Mouse (Mus musculus): Measurements from ENCODE around the gene Cadps2.

The Cadps2 gene

DNA sequence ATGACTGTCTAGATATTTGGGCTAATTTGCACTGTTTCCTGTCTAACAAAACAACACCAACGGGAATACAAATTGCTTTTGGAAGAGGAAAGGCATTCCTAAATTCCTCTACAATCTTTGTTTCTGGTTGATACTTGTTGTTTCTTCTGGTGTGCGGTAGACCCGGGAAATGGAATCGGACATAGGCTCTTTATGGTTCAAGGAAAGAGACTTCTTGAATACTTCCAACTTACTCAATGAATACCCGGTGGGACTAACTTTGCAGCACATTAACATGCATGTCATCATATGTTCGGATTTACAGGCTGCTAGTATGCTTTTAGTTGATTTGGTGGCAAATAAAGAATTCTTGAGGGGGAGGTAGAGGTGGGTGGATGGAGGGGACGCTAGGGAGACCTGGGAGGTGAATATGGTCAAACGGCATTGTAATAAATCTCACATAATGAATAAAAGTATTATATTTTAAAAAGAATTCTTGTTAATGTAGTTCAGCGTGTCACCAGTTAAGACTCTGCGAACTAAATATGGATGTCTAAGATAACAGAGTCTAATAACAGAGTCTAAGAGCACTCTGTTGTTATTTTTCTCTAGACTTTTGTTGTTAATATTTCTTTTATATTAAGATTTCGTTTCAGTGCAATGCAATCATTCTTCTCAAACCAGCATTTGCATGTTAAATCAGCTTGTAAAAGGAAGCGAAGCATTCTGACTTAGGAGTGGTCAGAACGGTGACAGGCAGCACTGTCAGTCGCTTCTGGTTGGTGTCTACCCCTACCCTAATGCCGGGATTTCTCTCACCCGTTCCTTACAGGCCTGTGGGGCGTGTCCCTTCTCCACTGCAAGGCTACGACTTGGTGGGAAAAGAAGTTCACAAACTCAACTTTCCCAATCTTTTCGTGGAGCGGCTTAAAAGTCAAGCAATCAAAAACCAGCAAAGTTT, 586.8 kb downstream of the Cadps2 start:
- DNase-seq (ENCODE audit: low spot score): no peak

GRCm38 (mm10) chr6:23251431-23251830, 587.8 kb downstream of the Cadps2 start:
- DNase-seq (ENCODE audit: low spot score): no peak

GRCm38 (mm10) chr6:23250288-23250955, 588.8 kb downstream of the Cadps2 start:
- DNase-seq (ENCODE audit: low spot score): no peak

DNA sequence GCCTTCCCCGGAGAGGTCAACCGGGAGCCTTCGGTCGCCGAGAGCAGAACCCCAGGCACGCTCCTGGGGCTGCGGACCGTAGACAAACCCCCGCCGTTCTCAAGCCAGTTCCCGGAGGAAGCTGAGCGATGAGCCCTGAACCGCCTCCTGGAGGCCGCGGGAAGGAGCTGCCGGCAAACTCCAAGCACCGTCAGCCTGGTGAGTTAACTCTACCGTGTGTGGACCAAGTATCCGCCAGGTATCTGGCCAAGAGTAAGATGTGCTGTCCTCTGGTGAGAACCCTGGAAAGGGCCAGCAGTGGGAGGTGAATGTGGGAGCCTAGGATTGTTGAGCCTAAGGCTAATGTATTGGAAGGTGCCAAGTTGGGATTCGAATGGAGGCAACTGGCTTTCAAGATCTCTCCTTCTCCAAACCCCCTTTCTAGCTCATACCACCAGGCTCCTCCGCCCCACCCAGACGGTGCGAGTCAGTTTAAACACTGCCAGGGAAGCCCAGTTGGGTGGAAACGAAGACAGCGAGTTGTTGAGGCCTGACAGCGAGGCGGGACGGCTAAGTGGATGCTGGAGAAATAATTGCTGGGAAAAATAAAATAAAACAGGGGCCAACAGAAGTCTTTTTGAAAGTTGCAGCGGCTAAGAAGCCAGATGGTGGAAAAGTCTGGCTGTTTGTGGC, 589.5 kb downstream of the Cadps2 start:
- no peak for DNase-seq (ENCODE audit: low spot score)

- DNase-seq (ENCODE audit: low spot score): no peak
These were observed 590.2 kb downstream of the Cadps2 start for GRCm38 (mm10) chr6:23249053-23249401.

- DNase-seq (ENCODE audit: low spot score): no peak
These were observed 590.7 kb downstream of the Cadps2 start, which contains the start of gene Fezf1 for GRCm38 (mm10) chr6:23248313-23249052. TSS of gene Fezf1 (minus strand) at chr6:23248362.

DNA sequence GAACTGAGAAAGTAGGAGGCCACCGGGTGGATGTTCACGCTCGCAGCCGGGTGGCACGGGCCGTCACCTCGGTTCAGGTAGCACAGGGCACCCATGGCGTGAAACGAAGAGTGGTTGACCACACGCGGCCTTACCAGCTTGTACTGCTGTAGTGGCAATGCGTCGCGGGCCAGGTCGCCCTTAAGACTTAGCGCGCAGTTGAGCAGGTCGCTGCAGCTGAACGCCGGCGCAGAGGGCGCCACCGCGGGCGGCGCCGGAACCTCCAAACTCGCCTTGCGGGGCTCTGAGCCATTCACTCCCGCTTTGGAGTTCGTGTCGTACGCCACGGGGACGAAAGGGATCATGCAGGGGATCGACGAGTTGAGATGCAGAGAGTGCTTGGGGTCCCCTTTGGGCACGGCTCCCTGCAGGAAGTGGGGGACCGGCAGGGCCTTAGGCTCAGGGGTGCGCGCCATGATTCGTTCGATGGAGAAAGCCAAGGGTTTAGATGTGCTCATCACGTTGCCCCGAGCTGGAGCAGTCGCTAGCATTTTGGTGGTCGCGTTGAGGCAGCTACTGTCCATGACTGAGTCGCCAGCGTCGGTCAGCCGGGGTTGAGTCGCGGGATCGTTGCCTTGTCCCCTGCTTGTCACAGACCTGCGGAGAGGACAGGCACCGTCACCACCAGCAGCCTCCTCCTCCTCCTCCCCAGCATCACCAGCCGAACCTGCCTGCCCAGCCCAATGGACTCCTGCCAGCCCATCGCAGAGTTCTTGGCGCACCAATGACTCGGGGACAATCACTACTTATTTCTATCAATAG, 591.5 kb downstream of the Cadps2 start:
- no peak for DNase-seq (ENCODE audit: low spot score)

DNA sequence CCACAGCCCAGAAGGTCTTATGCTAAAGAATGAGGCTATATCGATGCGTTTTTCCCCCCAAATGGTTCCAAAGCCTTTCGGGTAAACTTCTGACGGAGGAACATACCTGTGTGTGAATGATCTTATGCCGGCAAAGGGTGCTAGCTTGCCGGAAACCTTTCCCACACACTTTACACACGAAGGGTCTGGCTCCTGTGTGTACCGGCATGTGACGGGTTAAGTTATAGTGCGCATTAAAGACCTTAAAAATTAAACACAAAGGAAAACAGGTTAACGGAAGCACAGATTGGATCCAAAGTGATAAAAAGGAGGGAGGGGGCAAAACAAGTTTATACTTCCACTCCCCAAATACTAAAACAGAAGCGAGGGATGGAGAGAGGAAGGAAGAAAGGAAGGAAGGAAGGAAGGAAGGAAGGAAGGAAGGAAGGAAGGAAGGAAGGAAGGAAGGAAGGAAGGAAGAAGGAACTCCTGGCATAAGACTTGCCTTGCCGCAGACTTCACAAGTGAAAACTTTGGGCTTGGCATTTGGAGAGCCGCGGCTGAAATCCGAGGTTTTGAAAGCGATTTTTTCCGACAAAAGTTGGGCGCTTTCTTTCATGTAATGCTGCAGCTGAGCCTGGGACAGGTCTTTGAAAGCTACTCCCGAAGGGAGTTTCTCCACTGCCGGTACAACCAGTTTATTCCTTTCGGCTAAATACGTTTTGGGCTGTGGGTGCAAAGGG, 592.3 kb downstream of the Cadps2 start:
- no peak for DNase-seq (ENCODE audit: low spot score)

DNA sequence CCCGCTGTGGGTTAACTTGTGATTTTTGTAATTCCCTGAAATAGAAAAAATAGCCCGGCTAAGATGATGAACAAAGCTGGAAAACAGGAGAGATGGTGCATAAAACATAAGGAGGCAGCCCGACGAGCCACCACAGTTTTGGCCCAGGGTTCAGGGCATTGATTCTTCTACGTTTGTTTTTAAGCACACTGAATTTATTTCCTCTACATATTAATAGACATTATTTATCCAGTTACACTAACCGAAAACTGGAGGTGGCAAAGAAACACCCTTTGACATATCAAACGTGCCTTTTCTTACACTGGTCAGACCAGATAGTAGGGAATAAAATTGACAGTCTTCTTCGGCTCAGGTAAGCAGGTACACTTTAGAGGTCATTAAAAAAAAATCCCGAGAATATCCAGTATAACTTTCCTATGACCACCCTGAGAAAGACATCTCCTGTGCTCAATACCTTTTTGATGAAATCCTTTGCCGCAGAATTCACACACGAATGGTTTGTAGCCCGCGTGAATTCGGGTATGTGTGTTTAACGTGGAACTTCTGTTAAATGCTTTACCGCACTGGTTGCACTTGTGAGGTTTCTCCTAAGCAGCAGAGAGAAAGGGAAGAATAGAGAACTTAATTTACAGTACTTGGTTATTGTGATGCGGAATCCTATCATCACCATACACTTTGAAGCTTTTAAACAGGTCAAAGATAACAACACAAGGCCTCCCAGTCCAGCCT, 593.0 kb downstream of the Cadps2 start:
- DNase-seq (ENCODE audit: low spot score): no peak

GRCm38 (mm10) chr6:23245545-23246011, 593.6 kb downstream of the Cadps2 start:
- no peak for DNase-seq (ENCODE audit: low spot score)

DNA sequence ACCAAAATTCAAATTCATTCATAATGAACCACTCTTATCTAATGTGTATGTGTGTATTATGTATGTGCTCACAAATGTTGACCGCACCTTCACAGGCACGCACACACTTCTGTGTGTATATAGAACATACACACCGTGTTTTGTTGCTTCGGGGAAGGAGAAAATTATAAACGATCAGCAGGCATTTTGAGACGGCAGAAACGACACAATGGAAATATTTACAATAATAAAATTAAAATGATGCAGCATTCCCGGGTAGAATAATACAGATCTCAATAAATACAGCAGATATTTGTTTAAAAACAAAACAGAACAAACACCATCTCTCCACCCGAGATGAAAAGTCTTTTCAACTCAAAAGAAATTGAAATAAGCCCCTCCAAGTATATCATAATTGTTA, 594.1 kb downstream of the Cadps2 start:
- no peak for DNase-seq (ENCODE audit: low spot score)

DNA sequence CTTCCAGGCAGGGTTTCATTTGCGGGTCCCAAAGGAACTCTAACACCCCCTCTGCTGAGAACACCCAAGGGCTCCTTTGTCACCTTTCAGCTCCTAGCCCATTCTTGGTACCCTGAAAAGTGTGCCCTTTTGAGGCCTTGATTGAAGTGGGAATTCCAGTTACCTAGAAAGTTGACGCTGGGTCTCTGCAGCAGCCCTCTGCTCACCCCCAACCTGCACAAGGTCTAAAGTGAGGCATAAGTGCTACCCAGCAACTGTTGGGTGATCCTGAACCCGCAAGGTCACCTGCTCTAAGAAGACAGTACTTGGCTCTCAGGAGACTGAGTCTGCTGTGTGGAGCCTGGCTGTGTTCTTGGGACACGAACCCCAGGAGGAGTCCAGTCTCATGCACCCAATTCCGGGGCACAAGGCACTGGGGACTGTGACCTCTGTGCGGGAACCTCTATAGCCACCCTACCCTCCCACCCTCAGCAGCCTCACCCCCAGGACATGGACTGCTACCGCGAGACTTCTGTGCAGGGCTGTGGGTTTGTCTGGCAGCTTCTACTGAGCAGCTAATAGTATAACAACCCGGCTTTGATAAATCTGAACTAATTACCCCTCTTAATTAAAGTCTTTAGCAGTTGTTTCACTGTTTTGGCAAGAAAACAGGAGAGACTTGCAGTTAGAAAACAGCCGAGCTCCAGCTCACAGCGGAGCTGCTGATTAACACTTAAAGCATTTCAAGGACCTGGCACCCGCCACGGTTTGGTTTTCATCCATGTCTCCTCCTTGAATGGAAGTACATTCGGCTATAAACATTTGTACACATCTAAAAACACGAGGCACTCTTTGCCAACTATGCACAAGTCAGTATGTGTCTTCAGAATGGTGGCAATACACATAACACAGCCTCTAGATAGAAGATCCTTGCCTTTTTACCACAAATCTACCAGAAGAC, 595.1 kb downstream of the Cadps2 start:
- DNase-seq (ENCODE audit: low spot score): no peak

All from urinary bladder, postnatal 14 days (tissue).